Mouse (Mus musculus) neural tube, embryonic 15.5 days (tissue): Measurements from ENCODE around the gene Vamp4. TPM values are rescaled to one million over a fixed set of nuclear protein-coding genes. Genes with fewer than 3 reads are reported as not detected.
A peak's percentile ranks its signal among the peaks of the same experiment; 100 is the strongest.

ENCODE experiments used
- ATAC-seq: fragments of 200-750 bp; cut with Nextera tagmentation; 2 replicates; pipeline ENCODE4 v1.8.0; 2017; ENCODE audit warnings: mild to moderate bottlenecking, moderate TSS enrichment, moderate library complexity; ENCODE audit not compliant: low FRiP score
- H3K27ac ChIP-seq: fragments of 300-500 bp; sonication (generic); replicated peaks from 2 replicates; pipeline ENCODE4 v1.5.1; 2015; ENCODE audit warnings: mild to moderate bottlenecking, inconsistent platforms
- H3K27me3 ChIP-seq: fragments of 300-500 bp; sonication (generic); replicated peaks from 2 replicates; pipeline ENCODE4 v1.6.1; 2015; ENCODE audit warnings: inconsistent platforms
- H3K36me3 ChIP-seq: fragments of 300-500 bp; sonication (generic); 2 replicates; pipeline ENCODE4 v1.6.1; 2015; ENCODE audit warnings: inconsistent platforms
- H3K4me1 ChIP-seq: fragments of 300-500 bp; sonication (generic); 2 replicates; pipeline ENCODE4 v1.6.1; 2015; ENCODE audit warnings: inconsistent platforms
- H3K4me2 ChIP-seq: fragments of 300-500 bp; sonication (generic); 2 replicates; pipeline ENCODE4 v1.6.1; 2015; ENCODE audit warnings: inconsistent platforms, mild to moderate bottlenecking, moderate library complexity
- H3K4me3 ChIP-seq: fragments of 300-500 bp; sonication (generic); replicated peaks from 2 replicates; pipeline ENCODE4 v1.5.1; 2015; ENCODE audit warnings: mild to moderate bottlenecking, inconsistent platforms
- H3K9ac ChIP-seq: fragments of 300-500 bp; sonication (generic); replicated peaks from 2 replicates; pipeline ENCODE4 v1.6.1; 2015; ENCODE audit warnings: mild to moderate bottlenecking, inconsistent platforms
- H3K9me3 ChIP-seq: fragments of 300-500 bp; sonication (generic); replicated peaks from 2 replicates; pipeline ENCODE4 v1.6.1; 2016; ENCODE audit warnings: inconsistent platforms
- WGBS: fragments of 180-500 bp; shearing (Covaris S2); methylation state at CpG from one replicate; pipeline ENCODE4 v1.1.7; 2015; ENCODE audit warnings: mixed read lengths; 5-methylcytosine and 5-hydroxymethylcytosine counted together
- polyA plus RNA-seq: library from polyadenylated mRNA; unstranded; fragments of >200 nt; fragmentation: Nextera tagmentation; extraction: Ambion mirVana; gene quantifications from 2 replicates; pipeline ENCODE4 v1.2.1, GENCODE M21; 2015

Vamp4 gene
- polyA plus RNA-seq, 1 experiment from 2014 or later, result 81.3 TPM

DNA sequence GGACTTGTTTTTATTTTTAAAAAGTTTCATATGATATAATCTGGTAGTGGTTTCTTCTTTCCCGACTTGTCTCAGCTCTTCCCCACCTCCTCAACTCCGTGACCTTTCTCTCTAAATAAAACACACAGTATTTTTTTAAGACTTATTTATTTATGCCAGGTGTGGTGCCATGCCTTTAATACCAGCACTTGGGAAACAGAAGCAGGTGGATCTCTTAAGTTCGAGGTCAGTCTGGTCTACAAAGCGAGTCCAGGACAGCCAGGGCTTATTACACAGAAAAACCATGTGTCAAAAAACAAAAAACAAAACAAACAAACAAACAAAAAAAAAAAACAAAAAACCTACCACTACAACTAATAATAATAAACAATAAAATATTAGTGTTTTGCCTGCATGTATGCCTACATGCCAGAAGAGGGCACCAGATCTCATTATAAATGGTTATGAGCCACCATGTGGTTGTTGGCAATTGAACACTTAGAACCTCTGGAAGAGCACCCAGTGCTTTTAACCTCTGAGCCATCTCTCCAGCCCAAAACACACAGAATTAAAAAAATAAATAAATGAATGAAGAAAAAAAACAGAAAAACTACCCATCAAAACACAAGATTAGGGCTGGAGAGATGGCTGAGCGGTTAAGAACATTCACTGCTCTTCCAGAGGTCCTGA lies 20.6 kb upstream of the Vamp4 start:
- Histone ChIP-seq H3K27me3 (no peaks in the 10 kb centered on the region), H3K36me3 (peaks cover 16% of the 10 kb centered on the region), H3K9ac (no peak overlapping the region), H3K27ac (no peak overlapping the region), H3K4me2 (no peak overlapping the region), H3K4me1 (peaks cover 16% of the 10 kb centered on the region), H3K4me3 (no peak overlapping the region), H3K9me3 (no peaks in the 10 kb centered on the region)
- ATAC-seq, result no peak
- 84% methylated on average over 5 of the region's 5 CpGs for WGBS

DNA sequence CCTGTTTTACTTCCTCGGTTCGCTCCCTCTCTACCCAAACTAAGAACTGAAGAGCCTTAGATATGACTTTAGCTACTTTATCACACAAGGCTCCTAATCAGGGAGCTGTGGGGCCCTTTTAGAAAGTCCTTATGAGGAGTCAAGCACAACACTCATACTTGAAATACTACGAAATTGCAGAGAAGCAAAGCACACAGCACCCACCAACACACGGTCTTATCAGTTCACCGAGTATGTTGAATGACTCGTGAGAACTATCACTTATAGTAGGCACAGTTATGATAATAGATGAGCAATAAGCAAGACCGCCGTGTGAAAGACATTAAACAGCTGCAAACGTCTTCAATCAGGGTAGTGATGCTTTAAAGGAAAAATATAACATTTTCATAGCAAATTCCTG lies 17.4 kb upstream of the Vamp4 start:
- Histone ChIP-seq H3K9me3 (no peaks in the 10 kb centered on the region), H3K9ac (no peak overlapping the region), H3K4me2 (no peak overlapping the region), H3K4me1 (peaks cover under 1% of the 10 kb centered on the region), H3K36me3 (no peaks in the 10 kb centered on the region), H3K27me3 (no peaks in the 10 kb centered on the region), H3K27ac (no peak overlapping the region), H3K4me3 (no peak overlapping the region)
- no peak for ATAC-seq
- WGBS, result 89% methylated on average over 9 of the region's 9 CpGs

DNA sequence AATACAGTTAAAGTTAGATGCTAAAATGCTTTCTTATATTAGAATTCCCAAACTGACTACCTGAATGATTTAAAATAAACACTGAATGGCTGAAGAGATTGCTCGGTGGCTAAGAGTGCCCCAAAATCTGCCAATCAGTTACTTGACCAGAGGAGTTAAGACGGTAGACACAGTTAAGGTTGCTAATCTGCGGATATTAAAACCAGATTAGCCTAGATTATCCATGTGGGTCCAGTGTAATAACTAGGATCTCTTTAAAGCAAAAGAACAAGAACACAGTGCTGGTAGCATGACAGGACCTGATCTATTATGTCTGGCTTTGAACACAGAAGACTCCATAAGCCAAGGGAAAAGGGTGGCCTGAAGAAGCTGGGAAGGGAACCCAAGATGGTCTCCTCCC lies 16.1 kb upstream of the Vamp4 start:
- Histone ChIP-seq H3K27ac (no peak overlapping the region), H3K4me1 (no peaks in the 10 kb centered on the region), H3K36me3 (no peaks in the 10 kb centered on the region), H3K9ac (no peak overlapping the region), H3K4me2 (no peak overlapping the region), H3K4me3 (no peak overlapping the region), H3K9me3 (no peaks in the 10 kb centered on the region), H3K27me3 (no peaks in the 10 kb centered on the region)
- WGBS, result 92% methylated on average over 3 of the region's 3 CpGs
- no peak for ATAC-seq

DNA sequence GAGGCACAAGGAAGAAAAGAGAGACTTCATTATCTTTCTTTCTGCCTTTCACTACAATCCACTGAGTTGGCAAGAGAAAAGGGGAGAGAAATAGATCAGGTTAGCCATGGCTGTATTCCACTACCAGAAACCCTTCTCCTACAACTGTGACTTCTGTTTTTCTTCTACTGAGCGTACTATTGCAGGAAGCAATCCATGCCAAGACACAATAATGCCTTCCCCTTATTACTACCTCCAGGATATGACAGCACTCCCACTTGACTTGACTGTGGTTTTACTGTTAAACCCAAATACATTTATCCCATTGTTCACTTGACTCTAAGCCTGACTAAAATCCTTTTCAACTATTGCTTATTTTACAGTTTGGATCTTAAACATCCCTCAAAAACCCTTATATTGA lies 7.1 kb upstream of the Vamp4 start:
- 87% methylated on average over 1 of the region's 1 CpGs for WGBS

DNA sequence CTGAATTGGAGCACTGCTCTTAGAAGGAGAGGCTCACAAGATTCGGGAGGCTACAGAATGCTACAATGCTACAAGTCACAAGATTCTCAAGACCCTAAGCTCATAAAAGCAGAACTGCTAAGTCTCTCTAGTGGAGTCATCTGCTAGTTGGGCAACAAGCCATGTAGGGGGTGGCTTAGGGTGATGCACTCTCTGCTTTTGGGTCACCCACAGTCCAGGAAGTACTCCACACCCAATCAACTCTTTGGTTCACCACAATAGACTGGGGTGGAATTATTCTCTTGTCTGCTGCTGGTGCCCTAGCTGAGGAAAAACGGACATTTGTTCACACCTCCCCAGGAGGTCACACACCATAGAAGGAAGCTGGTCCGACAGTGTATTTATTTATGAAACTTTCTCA lies 5.3 kb upstream of the Vamp4 start:
- H3K9ac ChIP-seq, result no peak overlapping the region
- ATAC-seq, result no peak
- H3K4me2 ChIP-seq, result no peak overlapping the region
- H3K27me3 ChIP-seq, result no peaks in the 10 kb centered on the region
- no peak overlapping the region for H3K27ac ChIP-seq
- no peaks in the 10 kb centered on the region for H3K36me3 ChIP-seq
- no peak overlapping the region for H3K4me3 ChIP-seq
- H3K9me3 ChIP-seq, result no peaks in the 10 kb centered on the region
- H3K4me1 ChIP-seq, result peaks cover 6% of the 10 kb centered on the region
- WGBS, result 34% methylated on average over 3 of the region's 3 CpGs

More for the DNA sequence above, 7.1 kb upstream of the Vamp4 start:
- Histone ChIP-seq H3K9me3 (no peaks in the 10 kb centered on the region), H3K4me2 (no peak overlapping the region), H3K27me3 (no peaks in the 10 kb centered on the region), H3K27ac (no peak overlapping the region), H3K4me3 (no peak overlapping the region), H3K36me3 (no peaks in the 10 kb centered on the region), H3K4me1 (no peaks in the 10 kb centered on the region), H3K9ac (no peak overlapping the region)
- no peak for ATAC-seq

DNA sequence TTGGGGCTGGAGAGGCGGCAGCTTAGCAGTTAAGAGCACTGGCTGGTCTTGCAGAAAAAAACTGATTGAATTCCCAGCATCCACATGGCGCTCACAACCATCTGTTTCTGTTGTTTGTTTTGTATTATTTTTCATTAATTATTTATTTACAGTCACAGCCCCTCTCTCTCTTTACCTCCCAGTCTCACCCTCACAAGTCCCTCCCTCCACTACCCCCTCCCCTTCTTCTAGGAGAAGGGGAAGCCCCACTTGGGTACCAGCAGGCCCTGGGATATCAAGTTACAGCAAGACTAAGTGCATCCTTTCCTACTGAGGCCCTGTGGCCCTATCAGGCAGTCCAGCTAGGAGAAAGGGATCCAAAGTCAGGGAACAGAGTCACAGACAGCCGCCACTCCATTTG lies 3.0 kb upstream of the Vamp4 start:
- H3K4me3 ChIP-seq, result no peak overlapping the region

DNA sequence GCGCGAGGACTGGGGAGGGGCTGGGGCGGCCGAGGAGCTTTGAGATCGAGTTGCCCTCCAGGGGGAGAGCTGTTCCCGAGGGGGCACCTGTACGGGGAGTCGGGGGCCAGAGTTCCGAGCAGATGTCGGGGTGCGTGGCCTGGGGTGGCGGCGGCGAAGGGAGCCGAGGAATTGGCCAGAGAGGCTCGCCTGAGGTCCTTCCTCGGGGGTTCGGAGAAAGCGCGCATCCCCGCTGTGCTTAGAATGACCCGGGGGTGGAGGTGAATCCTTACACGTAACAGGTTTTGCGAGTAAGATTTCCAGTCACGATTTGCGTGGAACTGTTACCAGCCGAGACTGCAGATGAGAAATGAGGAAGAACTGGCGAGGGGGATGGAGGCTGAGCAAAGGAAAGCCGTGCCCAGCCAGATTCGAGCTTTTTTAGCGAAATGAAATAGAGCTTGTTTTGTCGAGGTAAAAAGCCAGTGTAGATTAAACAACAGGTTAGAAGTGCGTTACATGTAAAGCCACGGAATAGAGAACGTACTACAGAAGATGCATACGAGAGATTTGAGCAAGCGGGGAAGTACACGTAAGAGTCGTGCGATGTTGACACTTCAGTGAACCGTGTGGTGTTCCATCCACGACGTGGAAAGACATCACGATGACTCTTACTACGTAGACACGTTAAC lies 751 bp downstream of the Vamp4 start:
- WGBS, result under 1% methylated on average over 46 of the region's 46 CpGs

More for the DNA sequence above, 3.0 kb upstream of the Vamp4 start:
- H3K4me2 ChIP-seq, result no peak overlapping the region
- no peaks in the 10 kb centered on the region for H3K36me3 ChIP-seq
- no peaks in the 10 kb centered on the region for H3K9me3 ChIP-seq
- H3K27ac ChIP-seq, result no peak overlapping the region
- H3K27me3 ChIP-seq, result no peaks in the 10 kb centered on the region
- H3K4me1 ChIP-seq, result peaks cover 12% of the 10 kb centered on the region
- no peak for ATAC-seq
- H3K9ac ChIP-seq, result no peak overlapping the region
- 44% methylated on average over 3 of the region's 3 CpGs for WGBS

DNA sequence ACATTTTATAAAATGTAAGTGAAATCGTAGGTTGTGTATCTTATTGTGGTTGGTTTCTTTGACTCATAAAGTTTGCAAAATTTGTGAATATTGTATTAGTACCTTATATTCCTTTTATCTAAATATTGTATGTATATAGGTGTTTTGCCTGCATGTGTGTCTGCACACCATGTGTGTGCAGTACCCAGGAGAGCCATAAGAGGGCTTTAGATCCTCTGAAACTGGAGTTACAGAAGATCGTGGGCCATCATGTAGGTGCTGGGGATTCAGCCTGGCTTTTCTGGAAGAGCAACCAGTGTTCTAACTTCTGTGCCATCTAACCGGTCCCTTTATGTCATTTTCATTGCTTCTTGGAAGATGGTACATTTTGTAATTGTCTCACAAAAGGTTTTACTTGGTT lies 4.8 kb downstream of the Vamp4 start:
- H3K27ac ChIP-seq, result no peak overlapping the region
- no peak overlapping the region for H3K4me2 ChIP-seq
- no peaks in the 10 kb centered on the region for H3K27me3 ChIP-seq
- ATAC-seq, result no peak
- no peaks in the 10 kb centered on the region for H3K9me3 ChIP-seq
- H3K4me3 ChIP-seq, result no peak overlapping the region
- no peak overlapping the region for H3K9ac ChIP-seq
- peaks cover 6% of the 10 kb centered on the region for H3K4me1 ChIP-seq
- WGBS, result 97% methylated on average over 3 of the region's 3 CpGs
- H3K36me3 ChIP-seq, result peaks cover 36% of the 10 kb centered on the region

More for the DNA sequence above, 751 bp downstream of the Vamp4 start:
- peak overlapping the region; percentile 99 for H3K9ac ChIP-seq
- peak overlapping the region; percentile 65 for H3K4me2 ChIP-seq
- peak overlapping the region; percentile 96 for H3K27ac ChIP-seq
- ATAC-seq, result peak; percentile 36
- peaks cover 12% of the 10 kb centered on the region for H3K4me1 ChIP-seq
- no peaks in the 10 kb centered on the region for H3K27me3 ChIP-seq
- H3K4me3 ChIP-seq, result peak overlapping the region; percentile 97
- peaks cover 15% of the 10 kb centered on the region for H3K36me3 ChIP-seq
- H3K9me3 ChIP-seq, result no peaks in the 10 kb centered on the region

DNA sequence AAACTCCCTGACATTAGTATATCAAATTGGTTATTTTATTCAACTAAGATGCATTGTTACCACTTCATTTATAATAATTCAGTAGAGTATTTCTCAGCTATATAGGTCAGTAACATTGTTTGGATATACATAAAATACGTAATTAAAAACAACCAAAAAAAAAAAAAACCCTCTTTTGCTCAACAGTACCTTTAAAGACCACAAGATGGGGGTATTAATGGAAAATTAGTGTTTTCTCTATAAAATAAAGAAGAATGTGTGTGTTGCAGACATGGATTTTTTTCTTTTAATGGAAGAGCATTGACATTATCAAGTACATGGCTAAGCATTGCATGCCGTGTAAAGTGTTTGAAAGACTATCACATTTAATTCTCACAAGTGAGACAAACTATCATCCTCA lies 12.6 kb downstream of the Vamp4 start:
- H3K9me3 ChIP-seq, result no peaks in the 10 kb centered on the region
- H3K9ac ChIP-seq, result no peak overlapping the region
- no peaks in the 10 kb centered on the region for H3K27me3 ChIP-seq
- H3K27ac ChIP-seq, result no peak overlapping the region
- WGBS, result 92% methylated on average over 2 of the region's 2 CpGs
- ATAC-seq, result no peak
- no peaks in the 10 kb centered on the region for H3K4me1 ChIP-seq
- H3K36me3 ChIP-seq, result peaks cover 28% of the 10 kb centered on the region
- no peak overlapping the region for H3K4me3 ChIP-seq
- H3K4me2 ChIP-seq, result no peak overlapping the region

DNA sequence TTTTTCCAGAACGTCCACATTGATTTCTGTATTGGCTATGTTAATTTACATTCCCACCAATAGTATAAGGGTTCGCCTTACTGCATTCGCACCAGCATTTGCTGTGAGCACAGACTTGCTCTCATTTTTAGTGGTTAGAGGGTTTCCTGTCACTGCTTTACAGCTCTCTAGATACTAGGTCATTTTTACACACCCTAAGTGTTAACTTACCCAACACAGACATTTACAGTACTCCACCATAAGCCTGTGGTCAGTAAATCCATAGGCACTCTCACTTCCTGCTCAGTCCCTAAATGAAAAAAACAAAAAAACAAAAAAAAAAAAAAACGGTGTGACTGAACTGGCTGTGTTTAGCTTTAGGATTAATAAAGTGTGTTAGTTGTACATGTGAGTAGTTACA lies 16.0 kb downstream of the Vamp4 start:
- no peak overlapping the region for H3K4me2 ChIP-seq
- no peak for ATAC-seq
- WGBS, result 85% methylated on average over 4 of the region's 4 CpGs
- no peak overlapping the region for H3K9ac ChIP-seq
- H3K4me3 ChIP-seq, result no peak overlapping the region
- H3K4me1 ChIP-seq, result peaks cover 7% of the 10 kb centered on the region
- H3K9me3 ChIP-seq, result no peaks in the 10 kb centered on the region
- no peaks in the 10 kb centered on the region for H3K27me3 ChIP-seq
- H3K27ac ChIP-seq, result no peak overlapping the region
- peaks cover 15% of the 10 kb centered on the region for H3K36me3 ChIP-seq

DNA sequence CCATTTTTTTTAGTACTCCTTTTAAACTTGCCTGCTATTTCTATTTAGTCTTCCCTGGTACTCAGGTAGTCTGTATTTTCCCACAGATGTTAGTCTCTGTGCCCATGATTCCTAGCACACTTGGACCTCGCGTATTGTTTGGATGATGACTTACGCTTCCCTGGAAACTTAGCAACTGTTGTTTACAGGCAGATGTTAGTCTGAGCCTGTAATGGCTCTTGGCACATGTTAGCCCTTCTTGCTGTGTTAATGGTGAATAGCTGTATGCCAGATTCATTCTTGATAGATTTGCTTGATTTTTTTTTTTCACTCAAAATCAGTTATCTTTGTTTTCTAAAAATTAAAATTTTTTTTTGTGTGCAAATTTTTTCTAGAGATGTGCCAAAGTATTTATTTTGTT lies 18.3 kb downstream of the Vamp4 start:
- Histone ChIP-seq H3K4me1 (peaks cover 7% of the 10 kb centered on the region), H3K4me2 (no peak overlapping the region), H3K9ac (no peak overlapping the region), H3K27me3 (no peaks in the 10 kb centered on the region), H3K4me3 (no peak overlapping the region), H3K36me3 (peaks cover 19% of the 10 kb centered on the region), H3K27ac (no peak overlapping the region), H3K9me3 (no peaks in the 10 kb centered on the region)
- ATAC-seq, result no peak
- 43% methylated on average over 3 of the region's 3 CpGs for WGBS

DNA sequence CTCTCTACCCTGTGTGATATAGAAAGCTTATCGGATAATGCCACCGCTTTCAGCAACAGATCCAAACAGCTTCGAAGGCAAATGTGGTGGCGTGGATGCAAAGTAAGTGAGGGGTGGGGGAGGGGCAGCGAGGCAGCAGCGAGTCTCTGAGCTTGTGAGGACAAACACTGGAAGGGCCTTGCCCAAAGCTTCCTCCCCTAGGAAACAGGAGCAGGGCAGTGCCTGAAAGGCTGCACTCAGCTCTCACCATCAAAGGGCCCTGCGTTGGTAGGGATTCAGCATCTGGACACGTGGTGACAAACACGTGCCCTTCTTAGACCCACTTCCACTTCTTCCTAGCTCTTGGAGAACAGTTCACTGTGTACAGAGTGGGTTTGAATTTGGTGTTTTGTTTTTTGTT lies 19.1 kb downstream of the Vamp4 start:
- Histone ChIP-seq H3K4me3 (no peak overlapping the region), H3K36me3 (peaks cover 20% of the 10 kb centered on the region), H3K9ac (no peak overlapping the region), H3K9me3 (no peaks in the 10 kb centered on the region), H3K4me1 (peaks cover 7% of the 10 kb centered on the region), H3K27ac (no peak overlapping the region), H3K4me2 (no peak overlapping the region), H3K27me3 (no peaks in the 10 kb centered on the region)
- ATAC-seq, result peak; percentile 61; the same call in 1 of the 2 replicates
- WGBS, result 10% methylated on average over 9 of the region's 9 CpGs
